Mouse (Mus musculus) kidney, adult 11 months (tissue): Measurements from ENCODE around the gene Lrrc8b.

ENCODE experiments used
- DNase-seq: peaks from one replicate; pipeline ENCODE4 v3.0.0; 2022

The Lrrc8b gene

DNA sequence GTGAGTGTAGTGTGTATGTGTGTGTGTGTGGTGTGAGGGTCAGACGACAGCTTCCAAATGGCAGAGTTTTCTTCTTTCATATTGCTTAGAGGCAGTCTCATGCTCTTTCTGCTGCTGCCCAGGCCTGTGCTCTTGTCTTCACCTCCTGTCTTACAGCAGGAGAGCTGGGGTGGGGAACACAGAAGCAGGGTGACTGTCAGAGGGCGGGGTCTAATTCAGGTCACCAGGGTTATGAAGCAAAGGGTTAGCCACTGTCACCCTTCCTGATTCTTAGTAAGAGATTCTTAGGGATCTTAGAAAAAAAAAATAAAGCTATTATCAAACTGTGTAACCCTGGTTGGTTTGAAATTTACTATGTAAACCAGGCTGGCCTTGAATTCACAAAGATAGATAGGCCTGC lies 10.0 kb downstream of the Lrrc8b start:
- DNase-seq = no peak

DNA sequence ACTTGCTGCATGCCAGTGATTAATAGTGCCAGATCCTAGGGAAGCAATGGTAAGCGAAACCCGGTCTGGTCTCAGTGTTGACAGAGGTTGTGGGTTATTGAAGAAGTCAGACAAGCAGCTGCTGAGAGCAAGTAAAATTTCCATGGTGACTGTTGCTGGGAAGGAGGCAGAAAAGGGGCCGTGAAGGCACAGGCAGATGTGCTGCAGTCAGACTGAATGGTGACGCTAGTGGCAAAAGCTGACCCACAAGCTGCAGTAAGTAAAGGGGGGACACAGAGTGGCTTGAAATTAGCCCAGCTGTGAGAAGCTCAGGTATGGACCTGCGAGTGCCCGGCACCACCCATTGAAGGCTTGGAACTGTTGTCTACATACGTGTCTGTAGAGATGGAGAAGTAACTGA lies 11.8 kb downstream of the Lrrc8b start:
- no peak for DNase-seq

DNA sequence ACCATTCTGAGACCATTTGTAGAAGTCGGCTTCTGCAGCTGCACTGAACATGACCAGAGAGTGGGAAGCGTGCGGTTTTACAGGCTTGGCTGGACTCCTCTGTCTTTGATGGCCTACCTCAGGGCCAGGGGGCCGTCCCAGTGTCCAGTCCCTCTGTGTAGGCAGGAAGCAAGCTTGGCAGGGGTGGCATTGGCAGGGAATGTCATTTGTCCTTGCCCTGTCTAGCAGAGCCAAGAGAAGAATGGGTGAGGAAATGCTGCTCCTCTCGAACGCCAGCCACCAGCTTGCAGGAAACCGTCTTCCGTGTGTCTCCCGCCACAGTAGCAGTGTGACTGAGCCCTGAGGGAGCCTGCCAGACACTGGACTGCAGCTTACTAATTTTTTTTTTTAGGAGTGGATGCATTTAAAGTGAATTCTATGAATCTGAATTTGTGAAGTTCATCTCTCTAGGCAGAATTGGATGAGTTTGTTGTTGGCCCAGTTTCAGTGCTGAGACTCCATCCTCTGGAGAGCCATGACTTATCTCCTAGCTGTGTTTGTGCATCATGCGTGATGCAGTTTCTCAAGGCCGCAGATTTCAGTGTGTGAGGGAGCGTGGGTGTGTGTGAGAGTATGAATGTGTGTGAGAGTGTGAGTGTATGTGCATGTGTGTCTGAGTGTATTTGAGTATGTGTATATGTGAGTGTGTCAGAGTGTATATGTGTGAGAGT lies 12.8 kb downstream of the Lrrc8b start:
- DNase-seq = peak; percentile 22

DNA sequence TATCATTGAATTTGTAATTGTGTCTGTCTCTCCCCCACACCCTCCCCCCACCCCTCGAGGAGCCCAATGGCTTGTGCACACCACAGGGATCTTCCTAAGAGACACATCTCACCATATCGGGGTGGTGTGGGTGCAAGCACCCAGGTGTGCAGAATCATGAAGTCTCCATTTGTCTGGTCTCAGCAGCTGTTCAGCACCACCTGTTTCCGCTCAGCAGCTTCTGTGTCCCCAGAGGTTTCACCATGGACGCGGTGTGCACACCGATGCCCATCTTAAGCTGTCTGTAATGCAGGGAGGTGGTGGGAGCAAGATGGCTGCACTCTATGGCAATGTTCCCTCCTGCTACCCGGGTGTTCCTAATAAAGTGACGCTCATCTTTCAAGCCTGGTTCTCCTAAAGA lies 14.6 kb downstream of the Lrrc8b start:
- DNase-seq = no peak

DNA sequence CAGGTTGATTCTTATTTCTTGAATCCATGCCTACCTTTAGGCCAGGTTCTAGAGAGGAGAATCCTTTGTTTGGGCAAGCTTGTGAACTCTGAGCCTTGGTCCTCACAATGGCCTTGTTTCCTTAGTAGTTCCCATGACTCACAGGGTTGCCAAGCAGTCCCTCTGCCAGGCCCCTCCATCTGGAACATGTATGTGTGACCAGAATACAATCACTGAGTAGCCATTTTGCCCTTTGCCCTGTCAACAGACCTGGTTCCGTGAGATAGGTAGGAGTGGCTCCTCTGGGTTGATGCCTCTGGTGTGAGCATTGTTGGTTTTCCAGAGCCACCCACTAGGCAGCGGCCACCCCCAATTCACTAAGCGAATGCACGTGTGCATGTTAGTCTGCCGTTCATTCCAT lies 24.0 kb downstream of the Lrrc8b start:
- DNase-seq = peak; percentile 15

DNA sequence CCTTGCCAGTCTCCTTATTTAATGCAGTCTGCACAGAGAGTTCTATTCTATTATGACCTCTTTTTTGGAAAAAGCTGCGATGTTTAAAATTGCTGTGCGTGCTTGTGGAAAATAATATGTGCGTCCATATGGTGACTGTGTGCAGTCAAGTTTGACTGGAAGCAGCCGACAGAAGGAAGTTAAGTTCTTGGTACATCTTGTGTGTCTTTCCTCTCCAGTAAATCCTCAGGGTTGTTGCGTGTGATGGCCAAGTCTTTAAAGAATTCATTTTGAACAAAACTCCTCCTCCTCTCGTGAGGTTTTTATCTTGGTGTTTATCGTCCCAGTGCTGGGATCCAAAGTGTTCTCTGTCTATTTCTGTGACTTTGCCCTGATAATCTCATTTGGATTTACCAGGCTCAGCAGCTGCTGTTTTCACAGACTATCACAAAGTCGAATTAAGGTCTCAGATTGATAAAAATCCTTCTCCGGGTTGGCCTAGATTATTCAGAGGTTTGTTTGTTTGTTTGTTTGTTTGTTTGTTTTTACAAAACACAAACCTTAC lies 25.5 kb downstream of the Lrrc8b start:
- no peak for DNase-seq

DNA sequence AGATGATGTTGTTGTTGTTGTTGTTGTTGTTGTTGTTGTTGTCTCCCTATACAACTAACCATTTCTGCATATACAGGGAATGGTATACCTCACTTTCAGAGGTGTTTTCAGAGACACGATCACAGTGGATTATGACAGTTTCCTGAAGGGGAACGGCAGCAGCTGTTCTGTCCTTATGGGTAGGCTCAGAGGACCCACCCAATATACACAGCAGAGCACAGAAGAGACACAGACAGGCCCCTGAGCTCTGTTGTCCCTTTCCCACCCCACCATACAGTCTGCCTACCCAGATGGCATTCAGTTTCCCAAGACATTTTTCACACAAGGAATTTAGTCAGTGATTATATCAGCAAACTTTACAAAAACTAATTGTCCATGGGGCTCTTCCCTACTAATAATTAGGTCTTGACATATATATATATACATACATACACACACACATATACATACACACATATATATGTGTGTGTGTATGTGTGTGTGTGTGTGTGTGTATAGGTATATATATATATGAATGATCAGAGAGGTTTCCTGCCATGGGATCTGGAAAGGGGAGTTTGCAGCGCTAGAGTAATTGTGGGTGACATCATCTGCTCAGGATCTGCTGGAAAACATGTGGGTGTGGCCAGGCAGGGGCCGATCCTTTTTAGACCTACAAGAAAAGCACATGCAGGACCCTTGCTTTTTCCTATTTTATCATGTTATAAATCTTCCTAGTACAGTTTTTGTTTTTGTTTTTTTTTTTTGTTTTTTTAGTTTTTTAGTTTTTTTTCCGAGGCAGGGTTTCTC lies 26.8 kb downstream of the Lrrc8b start:
- DNase-seq = no peak

DNA sequence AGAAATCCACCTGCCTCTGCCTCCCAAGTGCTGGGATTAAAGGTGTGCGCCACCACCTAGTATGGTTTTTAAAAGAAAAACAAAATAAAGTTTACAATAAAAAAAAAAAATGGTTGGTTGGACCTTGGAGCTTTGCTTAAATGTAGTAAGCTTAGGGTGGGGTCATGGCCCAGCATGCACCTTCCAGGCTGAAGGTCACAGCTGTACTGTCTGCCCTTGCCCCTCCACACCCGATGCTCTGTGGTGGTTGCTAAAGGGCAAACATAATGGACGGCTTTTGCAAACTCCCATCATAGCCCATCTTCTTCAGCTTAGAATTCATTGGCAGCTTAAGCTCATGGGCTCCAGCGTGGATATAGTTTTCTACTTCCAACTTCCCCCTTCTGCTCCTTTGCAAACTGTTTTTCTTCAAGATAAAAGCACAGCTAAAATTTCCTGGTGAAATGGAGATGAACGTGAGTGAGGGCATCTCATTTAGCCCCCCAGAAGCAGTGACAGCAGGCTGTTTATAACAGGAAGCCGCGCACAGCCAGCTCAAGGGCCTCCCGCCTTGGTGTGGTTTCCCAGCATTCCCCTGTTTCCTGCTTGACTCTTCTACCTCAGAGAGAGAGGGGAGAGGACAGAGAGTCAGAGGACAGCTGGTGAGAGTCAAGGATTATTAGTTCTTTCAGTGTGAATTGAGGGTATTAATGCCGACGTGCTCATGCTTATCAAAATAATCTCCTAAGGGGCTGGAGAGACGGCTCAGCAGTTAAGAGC lies 27.7 kb downstream of the Lrrc8b start:
- DNase-seq = no peak

DNA sequence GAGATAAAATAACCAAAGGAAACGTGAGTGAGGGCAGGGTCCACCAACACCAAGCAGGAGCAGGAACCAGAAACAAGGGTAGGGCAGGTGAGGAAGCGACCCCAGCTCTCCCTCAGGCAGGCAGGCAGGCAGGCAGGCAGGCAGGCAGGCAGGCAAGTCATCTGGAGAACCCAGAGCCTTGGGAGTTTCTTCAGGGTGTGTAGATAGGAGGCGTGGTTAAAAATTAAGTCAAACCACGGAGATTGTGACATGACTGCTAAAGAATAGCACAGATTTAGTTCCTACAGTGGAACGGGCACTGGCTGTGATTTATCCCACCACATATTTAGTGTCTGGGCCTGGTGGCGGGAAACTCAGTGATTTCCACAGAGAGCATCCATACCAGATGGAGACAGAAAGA lies 30.1 kb downstream of the Lrrc8b start:
- DNase-seq = no peak

DNA sequence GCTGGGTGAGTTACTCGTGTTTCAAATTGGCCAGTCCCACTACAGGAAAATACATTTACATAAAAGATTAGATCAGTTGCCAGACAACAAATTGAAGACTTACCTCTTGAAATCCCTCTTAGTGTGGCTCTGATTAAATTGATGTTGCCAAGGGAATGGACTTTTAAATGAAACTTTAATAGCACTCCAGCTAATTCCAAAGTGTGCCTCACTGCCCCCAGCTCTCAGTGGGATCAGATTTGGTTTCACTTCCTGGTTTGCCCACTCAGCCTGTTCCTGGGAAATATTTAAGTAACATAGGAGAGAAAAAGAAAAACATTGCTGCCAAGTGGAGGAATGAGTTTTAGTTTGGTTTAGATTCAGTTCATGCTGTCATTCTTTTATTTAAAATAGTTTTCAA lies 38.5 kb downstream of the Lrrc8b start:
- no peak for DNase-seq

DNA sequence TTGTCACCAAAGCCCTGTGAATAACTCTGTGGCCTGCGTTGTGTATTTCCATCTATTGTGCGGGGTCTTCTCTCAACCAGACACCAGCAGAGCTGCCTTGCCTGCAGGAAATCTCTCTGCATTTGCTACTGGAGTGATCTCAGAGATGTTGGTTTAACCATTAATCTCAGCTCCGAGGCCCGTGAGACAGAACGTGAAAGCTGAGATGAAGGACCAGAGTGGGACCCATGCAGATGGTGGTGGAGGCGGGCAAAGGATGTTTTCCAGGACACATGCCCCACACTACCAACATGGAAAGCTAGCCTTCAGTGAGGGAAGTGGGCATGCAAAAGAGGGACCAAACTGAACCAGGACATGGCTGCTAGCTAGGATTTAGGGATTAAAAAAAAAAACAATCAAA lies 43.5 kb downstream of the Lrrc8b start:
- DNase-seq = no peak

DNA sequence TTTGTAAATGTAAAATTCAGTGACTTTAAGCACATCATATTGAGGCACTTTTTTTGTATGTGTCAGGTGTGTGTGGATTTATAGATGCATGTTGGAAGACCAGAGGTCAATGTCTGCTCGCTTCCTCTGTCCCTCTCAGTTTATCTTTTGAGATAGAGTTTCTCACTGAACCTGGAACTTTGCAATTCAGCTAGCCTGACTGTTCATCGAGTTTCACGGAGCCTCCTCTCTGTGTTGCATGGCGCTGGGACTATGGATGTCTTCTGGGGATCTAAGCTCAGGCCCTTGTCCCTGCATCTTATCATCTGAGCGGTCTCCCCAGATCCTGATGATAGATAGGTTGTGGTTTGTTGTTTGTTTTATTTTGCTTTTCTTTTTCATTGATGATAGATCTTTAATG lies 45.0 kb downstream of the Lrrc8b start:
- DNase-seq = no peak

DNA sequence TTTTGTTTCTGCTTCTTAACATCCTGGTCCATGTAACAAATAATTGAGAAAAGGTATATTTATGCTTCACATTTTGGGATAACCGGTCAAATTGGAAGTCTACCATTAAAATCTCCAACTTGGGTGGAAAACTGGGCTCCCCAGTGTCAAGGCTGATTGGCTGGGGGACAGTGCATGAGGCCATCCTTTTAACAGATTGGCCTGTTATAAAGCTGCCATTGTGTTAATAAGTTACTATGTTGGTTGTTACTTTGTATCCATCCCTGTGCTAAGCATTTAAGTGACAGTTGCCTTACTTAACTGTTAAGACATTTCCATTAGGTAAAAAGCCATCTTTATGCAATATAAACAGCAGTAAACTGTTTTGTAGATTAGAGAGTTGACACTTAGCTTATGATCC lies 45.5 kb downstream of the Lrrc8b start:
- DNase-seq = no peak

DNA sequence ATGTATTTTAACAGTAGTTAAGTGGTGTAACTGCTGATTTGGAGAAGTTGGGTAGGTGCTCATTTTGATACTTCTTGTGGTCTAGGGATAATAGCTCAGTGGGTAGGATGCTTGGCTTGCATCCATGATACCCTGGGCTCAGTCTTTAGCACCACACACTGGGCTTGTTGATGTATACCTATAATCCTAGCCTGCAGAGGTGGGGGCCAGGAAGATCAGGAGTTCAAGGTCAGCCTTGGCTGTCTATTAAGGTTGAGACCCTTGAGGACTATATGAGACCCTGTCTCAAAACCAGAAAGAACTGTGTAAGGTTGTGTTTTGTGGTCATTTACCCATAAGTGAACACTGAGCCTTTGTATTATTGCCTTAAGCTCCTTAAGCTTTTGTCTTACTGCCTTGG lies 49.1 kb downstream of the Lrrc8b start:
- DNase-seq = no peak

DNA sequence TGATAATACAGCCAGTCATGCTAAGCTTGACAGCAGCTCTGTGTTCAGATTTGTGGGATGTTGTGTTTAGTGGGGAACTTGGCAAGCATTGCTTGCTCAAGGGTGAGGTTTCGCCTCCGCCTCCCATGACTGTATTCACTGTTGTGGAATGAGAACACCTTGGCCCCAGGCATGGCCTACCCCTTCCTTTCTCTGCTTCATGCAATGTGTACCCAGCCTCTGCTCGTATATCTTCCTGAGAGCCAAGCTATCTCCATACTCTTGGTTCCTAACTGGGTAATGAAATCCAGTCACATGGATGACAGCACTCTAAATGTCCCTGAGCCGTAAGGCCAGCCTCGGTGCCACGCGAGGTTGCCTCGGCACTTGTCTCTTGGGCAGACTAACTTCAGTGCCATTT lies 50.0 kb downstream of the Lrrc8b start:
- DNase-seq = no peak

DNA sequence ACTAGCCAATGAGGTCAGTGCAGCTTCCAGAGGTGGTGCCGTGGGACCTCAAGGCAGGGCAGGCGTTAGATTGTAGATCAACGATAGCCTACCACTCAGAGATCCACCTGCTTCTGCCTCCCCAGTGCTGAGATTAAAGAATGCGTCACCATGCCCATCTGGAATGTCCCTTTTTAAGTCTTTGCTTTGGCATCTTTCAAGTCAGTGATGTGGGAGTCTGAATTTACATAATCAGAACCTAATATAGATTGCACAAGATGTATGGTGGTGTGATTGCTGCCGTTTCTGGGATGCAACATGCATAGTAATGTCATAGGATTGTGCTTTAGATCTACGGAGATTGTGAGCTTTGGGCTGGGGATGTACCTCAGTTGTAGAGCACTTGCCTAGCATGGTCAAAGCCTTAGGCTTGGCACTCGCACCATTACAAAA lies 50.9 kb downstream of the Lrrc8b start:
- DNase-seq = no peak

DNA sequence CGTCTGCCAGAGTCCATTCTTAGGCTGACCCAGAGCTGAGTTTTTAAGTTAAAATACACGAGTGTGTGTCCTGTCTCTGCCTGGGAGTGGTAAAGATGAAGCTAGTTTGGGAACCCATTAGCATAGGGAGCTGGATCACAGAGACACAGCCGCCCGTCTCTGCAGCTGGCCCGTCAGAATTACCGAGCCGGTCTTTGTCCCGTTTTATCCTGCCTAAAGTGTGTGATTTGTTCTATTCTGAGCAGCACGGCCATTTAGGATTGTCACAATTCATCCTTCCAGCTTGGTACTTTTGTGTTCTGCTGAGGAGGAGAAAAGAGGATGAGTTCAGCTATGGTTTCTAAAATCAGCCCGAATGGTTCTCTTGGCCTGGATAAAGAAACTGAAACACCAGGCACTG lies 51.7 kb downstream of the Lrrc8b start:
- no peak for DNase-seq

DNA sequence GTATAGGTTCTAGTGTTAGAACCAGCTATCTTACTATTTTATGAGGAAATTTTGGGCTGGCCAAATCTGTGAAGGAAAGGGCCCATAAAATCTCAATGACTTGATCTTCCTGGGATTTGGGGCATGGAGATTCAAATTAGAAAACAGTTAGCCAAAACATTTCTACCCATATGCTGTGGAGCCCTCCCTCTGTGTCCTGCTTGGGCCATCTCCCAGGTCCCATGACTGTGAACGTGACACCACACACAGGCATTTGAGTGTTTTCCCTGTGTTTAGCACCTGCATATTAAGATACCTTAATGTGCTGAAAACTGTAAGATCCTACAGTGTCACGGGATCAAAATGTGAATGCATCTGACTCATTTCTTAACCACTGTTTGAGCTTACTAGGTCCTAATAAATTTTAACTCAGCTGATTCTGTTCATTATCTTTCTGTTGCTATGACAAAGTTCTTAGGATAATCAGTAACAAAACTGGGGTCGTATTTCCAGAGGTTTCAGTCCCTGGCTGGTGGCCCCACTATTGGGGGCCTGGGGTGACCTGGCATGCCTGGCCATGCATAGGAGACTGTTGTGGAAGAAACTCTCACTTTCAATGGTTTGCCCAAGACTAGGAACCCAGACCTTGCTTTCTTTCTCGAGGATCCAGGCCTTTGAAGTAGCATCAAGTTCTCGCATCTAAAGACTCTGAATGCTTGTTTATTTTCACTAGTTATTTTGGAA lies 57.6 kb downstream of the Lrrc8b start:
- no peak for DNase-seq

DNA sequence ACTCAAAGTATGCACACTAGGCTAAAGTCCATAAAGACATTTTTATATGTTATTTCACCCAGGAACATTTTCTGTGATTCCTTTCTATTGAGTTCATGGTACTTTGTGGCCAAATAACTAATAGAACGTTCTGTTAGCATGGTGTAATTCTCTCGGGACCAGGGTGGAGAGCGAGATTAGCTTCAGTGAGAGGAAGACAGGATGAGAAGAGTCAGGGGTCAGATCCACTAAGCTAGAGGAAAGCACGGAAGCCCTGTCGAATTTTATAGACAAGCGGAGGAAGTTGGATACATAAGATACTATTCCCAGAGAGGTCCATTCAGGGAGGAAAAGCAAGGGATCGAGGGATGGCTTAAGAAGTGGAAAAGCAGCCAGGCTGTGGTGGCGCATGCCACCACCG lies 62.0 kb downstream of the Lrrc8b start:
- DNase-seq = no peak

DNA sequence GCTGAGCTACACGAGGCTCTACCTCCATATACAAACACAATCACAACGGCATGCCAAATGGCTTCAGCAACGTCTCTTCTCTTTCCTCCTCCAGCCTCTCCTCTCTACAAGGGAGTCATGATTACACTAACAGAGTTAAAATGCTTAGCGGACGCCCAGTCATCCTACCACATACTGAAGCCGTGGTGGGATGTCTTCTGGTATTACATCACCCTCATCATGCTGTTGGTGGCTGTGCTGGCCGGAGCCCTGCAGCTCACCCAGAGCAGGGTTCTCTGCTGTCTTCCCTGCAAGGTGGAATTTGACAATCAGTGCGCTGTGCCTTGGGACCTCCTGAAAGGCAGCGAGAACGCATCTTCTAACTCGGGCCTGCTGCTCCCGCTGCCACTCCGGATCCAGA lies 64.1 kb downstream of the Lrrc8b start:
- no peak for DNase-seq

DNA sequence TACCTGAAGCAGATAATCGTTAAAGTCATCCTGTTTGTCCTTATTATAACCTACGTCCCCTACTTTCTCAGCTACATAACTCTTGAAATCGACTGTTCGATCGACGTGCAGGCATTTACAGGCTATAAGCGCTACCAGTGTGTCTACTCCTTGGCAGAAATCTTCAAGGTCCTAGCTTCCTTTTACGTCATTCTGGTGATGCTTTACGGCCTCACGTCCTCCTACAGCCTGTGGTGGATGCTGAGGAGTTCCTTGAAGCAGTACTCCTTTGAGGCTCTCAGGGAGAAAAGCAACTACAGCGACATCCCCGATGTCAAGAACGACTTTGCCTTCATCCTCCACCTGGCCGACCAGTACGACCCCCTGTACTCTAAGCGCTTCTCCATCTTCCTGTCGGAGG lies 65.0 kb downstream of the Lrrc8b start:
- no peak for DNase-seq

DNA sequence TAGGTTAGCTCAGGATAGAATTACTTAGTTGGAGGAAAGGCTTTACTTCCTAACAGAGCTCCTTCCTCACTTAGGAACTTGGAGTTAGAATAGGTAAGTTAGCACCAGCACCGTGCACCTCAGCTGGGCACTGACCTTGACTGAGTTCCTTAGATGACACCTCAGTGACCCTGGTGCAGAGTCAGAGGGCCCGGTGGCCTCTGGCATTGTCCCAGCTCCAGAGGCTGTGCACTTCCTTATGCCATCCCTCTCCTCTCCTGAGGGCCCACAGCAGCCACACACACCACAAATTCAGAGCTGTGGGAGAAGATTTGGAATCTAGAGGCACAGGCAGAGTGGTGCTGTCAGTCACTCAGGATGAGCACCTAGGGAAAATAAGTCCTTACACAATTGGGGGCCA lies 68.1 kb downstream of the Lrrc8b start:
- no peak for DNase-seq

DNA sequence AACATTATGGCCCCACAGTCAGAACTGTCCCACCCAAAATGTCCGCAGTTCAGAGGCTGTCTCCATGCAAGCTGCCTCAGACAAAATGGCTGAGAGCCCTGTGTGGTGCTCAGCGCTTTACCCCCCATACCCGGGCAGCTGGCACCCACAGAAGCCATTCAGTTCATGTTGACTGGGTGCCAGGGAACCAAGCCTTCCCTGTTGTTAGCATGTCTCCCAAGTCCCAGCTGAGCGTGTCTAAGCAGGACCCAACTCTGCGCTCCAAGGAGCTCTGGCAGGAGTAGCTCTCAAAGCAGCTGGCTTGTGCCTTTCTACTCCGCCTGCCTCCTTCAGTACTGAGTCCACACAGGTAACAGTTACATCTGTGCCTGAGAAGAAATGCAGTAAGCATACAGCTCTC lies 68.7 kb downstream of the Lrrc8b start:
- no peak for DNase-seq
